Mouse (Mus musculus) intestine, embryonic 16.5 days (tissue): Measurements from ENCODE around the gene Ntn1. TPM values are rescaled to one million over a fixed set of nuclear protein-coding genes. Genes with fewer than 3 reads are reported as not detected.

Experiments
- ATAC-seq: fragments of 200-750 bp; cut with Nextera tagmentation; 2 replicates; pipeline ENCODE4 v1.8.0; 2017; ENCODE audit warnings: moderate TSS enrichment, moderate library complexity
- H3K27ac ChIP-seq: fragments of 300-500 bp; sonication (generic); 2 replicates; pipeline ENCODE4 v1.5.1; 2014; ENCODE audit warnings: mild to moderate bottlenecking, low read length
- H3K27me3 ChIP-seq: fragments of 300-500 bp; sonication (generic); replicated peaks from 2 replicates; pipeline ENCODE4 v1.6.1; 2014; ENCODE audit warnings: low read length, control low read depth, mixed read lengths; ENCODE audit not compliant: control insufficient read depth, insufficient read depth
- H3K36me3 ChIP-seq: fragments of 300-500 bp; sonication (generic); 2 replicates; pipeline ENCODE4 v1.6.1; 2014; ENCODE audit warnings: low read length, control low read depth; ENCODE audit not compliant: control insufficient read depth, insufficient read depth
- H3K4me1 ChIP-seq: fragments of 300-500 bp; sonication (generic); 2 replicates; pipeline ENCODE4 v1.6.1; 2014; ENCODE audit warnings: low read length, control low read depth, mixed read lengths; ENCODE audit not compliant: control insufficient read depth, insufficient read depth
- H3K4me2 ChIP-seq: fragments of 300-500 bp; sonication (generic); 2 replicates; pipeline ENCODE4 v1.6.1; 2014; ENCODE audit warnings: low read depth, low read length, control low read depth
- H3K4me3 ChIP-seq: fragments of 300-500 bp; sonication (generic); 2 replicates; pipeline ENCODE4 v1.5.1; 2014; ENCODE audit warnings: mild to moderate bottlenecking, low read length
- H3K9ac ChIP-seq: fragments of 300-500 bp; sonication (generic); 2 replicates; pipeline ENCODE4 v1.6.1; 2014; ENCODE audit warnings: low read depth, low read length
- H3K9me3 ChIP-seq: fragments of 300-500 bp; sonication (generic); 2 replicates; pipeline ENCODE4 v1.6.1; 2016; ENCODE audit warnings: low read length, control low read depth; ENCODE audit not compliant: control insufficient read depth
- WGBS: fragments of 180-500 bp; shearing (Covaris S2); extraction: QIAGEN DNeasy Blood & Tissue Kit; methylation state at CpG from one replicate; pipeline ENCODE4 v1.1.7; 2014; 5-methylcytosine and 5-hydroxymethylcytosine counted together
- polyA plus RNA-seq: library from polyadenylated mRNA; unstranded; fragments of >200 nt; fragmentation: Nextera tagmentation; extraction: Ambion mirVana; gene quantifications from 2 replicates; pipeline ENCODE4 v1.2.1, GENCODE M21; 2015

Gene Ntn1
- polyA plus RNA-seq, 1 experiment from 2014 or later = 5.6 TPM

DNA sequence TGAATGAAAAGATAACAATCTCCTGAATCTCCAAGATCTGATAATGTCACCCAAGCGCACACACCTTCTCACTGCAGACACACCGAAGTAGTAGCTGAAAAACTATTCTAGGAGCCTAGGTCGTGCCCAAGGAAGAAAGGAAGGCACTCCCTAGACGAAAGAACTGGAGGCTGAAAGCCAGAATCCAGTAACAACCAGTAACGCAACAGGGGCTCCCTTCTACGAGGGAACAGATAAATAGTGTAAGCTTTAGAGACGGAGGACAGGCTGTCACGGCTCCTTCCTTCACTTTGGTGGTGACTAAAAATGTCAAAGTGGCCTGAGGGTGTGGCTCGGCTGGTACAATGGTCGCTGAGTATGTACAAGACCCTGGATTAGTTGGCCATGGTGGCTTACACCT, 198.1 kb downstream of the Ntn1 start:
- no peaks in the 10 kb centered on the region for H3K27me3 ChIP-seq
- no peak overlapping the region for H3K27ac ChIP-seq
- no peaks in the 10 kb centered on the region for H3K9me3 ChIP-seq
- H3K36me3 ChIP-seq = no peaks in the 10 kb centered on the region
- no peaks in the 10 kb centered on the region; the same call in 1 of the 2 replicates for H3K4me1 ChIP-seq
- no peak overlapping the region for H3K4me3 ChIP-seq
- H3K4me2 ChIP-seq = no peak overlapping the region
- 63% methylated on average over 10 of the region's 10 CpGs for WGBS
- peak overlapping the region; percentile 25; the same call in 1 of the 2 replicates for H3K9ac ChIP-seq
- ATAC-seq = no peak

- no peaks in the 10 kb centered on the region for H3K27me3 ChIP-seq
- H3K4me3 ChIP-seq = no peak overlapping the region
- H3K27ac ChIP-seq = no peak overlapping the region
- 85% methylated on average over 10 of the region's 10 CpGs for WGBS
- H3K9me3 ChIP-seq = no peaks in the 10 kb centered on the region
- no peak overlapping the region for H3K4me2 ChIP-seq
- no peaks in the 10 kb centered on the region for H3K36me3 ChIP-seq
- H3K9ac ChIP-seq = 0 out of 2 replicates have a peak overlapping the region, but pooled peaks have one; percentile 19
- H3K4me1 ChIP-seq = no peaks in the 10 kb centered on the region; the same call in 1 of the 2 replicates
- no peak for ATAC-seq
These were observed 198.7 kb downstream of the Ntn1 start for GRCm38 (mm10) chr11:68201811-68202459.

- Histone ChIP-seq H3K4me2 (no peak overlapping the region), H3K9me3 (no peaks in the 10 kb centered on the region), H3K27ac (no peak overlapping the region), H3K4me1 (peaks cover 7% of the 10 kb centered on the region), H3K36me3 (no peaks in the 10 kb centered on the region), H3K9ac (no peak overlapping the region), H3K27me3 (no peaks in the 10 kb centered on the region), H3K4me3 (no peak overlapping the region)
- ATAC-seq = no peak
- 50% methylated on average over 1 of the region's 1 CpGs for whole genome bisulfite sequencing
These were observed 199.6 kb downstream of the Ntn1 start for GRCm38 (mm10) chr11:68201063-68201462.

DNA sequence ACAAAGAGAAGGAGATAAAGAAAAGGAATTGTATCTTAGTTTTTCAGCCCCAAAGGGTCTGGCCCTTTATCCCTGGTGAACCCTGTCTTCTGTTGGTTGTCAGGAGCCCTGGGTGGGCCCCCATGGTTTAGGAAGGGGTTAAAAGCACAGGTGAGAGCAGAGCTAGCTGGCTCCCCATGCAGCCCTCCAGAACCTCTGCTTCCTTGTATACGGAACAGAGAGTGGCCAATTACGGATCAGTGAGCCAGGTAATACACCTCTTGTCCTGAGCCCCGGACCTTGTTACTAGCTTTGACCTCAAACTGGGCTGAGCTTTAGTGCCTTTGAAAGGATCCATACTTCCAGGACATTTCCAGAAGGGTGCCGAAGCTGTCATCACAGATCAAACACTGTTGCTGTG, 200.1 kb downstream of the Ntn1 start:
- Histone ChIP-seq H3K4me2 (no peak overlapping the region), H3K9ac (no peak overlapping the region), H3K27ac (no peak overlapping the region), H3K36me3 (no peaks in the 10 kb centered on the region), H3K4me1 (peaks cover 12% of the 10 kb centered on the region), H3K9me3 (no peaks in the 10 kb centered on the region), H3K4me3 (no peak overlapping the region), H3K27me3 (no peaks in the 10 kb centered on the region)
- WGBS = 71% methylated on average over 4 of the region's 4 CpGs
- no peak for ATAC-seq

DNA sequence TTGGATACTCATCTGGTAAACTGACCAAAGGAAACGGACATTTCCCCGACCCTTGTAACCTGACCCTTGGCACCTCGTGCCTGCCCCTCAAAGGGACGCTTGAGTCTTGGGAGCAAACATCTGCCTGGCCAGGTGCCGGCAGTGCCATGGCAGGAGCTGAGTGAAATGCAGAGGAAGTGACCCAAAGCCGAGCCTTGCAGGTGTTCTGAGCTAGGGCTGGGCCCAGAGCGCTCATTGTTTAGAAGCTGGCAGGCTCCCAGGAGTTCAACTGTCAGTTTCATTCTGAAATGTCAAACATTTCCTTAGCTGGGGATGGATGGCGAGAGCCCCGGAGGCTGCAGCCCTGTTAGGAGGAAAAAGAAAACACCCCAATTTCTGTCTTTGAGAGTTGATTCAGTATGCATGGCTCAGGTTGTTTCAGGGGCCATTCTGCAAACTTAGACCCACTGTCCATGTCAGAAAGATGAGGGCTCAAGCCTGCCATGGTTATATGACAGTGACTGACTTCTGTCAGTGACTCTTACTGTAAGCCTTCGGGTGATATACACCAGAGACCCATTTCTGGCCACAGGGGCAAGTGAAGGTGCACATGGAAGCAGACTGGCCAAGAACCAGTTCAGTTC, 200.7 kb downstream of the Ntn1 start:
- Histone ChIP-seq H3K27ac (no peak overlapping the region), H3K9me3 (no peaks in the 10 kb centered on the region), H3K4me2 (no peak overlapping the region), H3K27me3 (no peaks in the 10 kb centered on the region), H3K9ac (no peak overlapping the region), H3K36me3 (no peaks in the 10 kb centered on the region), H3K4me3 (no peak overlapping the region), H3K4me1 (peaks cover 18% of the 10 kb centered on the region)
- 33% methylated on average over 10 of the region's 10 CpGs for WGBS
- peak; percentile 65; the same call in 1 of the 2 replicates for ATAC-seq

- Histone ChIP-seq H3K4me1 (peaks cover 26% of the 10 kb centered on the region), H3K27ac (no peak overlapping the region), H3K9ac (no peak overlapping the region), H3K4me3 (no peak overlapping the region), H3K27me3 (no peaks in the 10 kb centered on the region), H3K36me3 (no peaks in the 10 kb centered on the region), H3K4me2 (no peak overlapping the region), H3K9me3 (no peaks in the 10 kb centered on the region)
- 74% methylated on average over 8 of the region's 8 CpGs for WGBS
- no peak for ATAC-seq
These were observed 201.5 kb downstream of the Ntn1 start for GRCm38 (mm10) chr11:68199103-68199502.

- Histone ChIP-seq H3K4me1 (peaks cover 28% of the 10 kb centered on the region; the same call in 1 of the 2 replicates), H3K9me3 (no peaks in the 10 kb centered on the region), H3K27ac (no peak overlapping the region), H3K9ac (no peak overlapping the region), H3K4me2 (no peak overlapping the region), H3K27me3 (no peaks in the 10 kb centered on the region), H3K36me3 (no peaks in the 10 kb centered on the region), H3K4me3 (no peak overlapping the region)
- no peak for ATAC-seq
- 65% methylated on average over 10 of the region's 10 CpGs for WGBS
These were observed 201.9 kb downstream of the Ntn1 start for GRCm38 (mm10) chr11:68198696-68199095.

DNA sequence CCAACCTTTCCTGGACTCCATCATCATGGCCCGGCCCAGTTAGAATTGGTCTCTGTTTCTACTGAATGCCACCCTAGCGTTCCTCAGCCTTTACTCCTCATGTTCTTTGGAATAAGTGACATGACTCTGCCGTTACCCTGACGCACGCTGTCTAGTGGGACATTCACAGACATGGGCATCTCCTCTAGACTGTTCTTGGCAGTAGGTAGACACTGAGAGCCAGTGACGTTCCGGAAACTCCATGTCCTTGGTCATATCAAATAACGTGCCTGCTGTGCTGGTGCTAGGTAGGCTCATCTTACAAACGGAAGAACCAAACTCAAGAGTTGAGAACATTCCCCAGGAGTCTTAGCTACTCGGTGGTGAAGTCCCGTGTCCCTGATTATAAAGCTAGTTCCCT, 203.2 kb downstream of the Ntn1 start:
- Histone ChIP-seq H3K4me3 (no peak overlapping the region), H3K36me3 (no peaks in the 10 kb centered on the region), H3K4me2 (no peak overlapping the region), H3K9me3 (no peaks in the 10 kb centered on the region), H3K27me3 (no peaks in the 10 kb centered on the region), H3K9ac (no peak overlapping the region), H3K27ac (no peak overlapping the region), H3K4me1 (peaks cover 28% of the 10 kb centered on the region; the same call in 1 of the 2 replicates)
- WGBS = 89% methylated on average over 11 of the region's 11 CpGs
- no peak for ATAC-seq

GRCm38 (mm10) chr11:68196566-68196965, 204.1 kb downstream of the Ntn1 start:
- Histone ChIP-seq H3K4me1 (peaks cover 28% of the 10 kb centered on the region; the same call in 1 of the 2 replicates), H3K4me3 (no peak overlapping the region), H3K9ac (no peak overlapping the region), H3K4me2 (no peak overlapping the region), H3K36me3 (no peaks in the 10 kb centered on the region), H3K27ac (peak overlapping the region; percentile 30), H3K27me3 (no peaks in the 10 kb centered on the region), H3K9me3 (no peaks in the 10 kb centered on the region)
- WGBS = 56% methylated on average over 6 of the region's 6 CpGs
- ATAC-seq = no peak
